Mouse (Mus musculus): ENCODE measurements around the gene Nsl1. TPM values are rescaled to one million over a fixed set of nuclear protein-coding genes. Genes with fewer than 3 reads are reported as not detected.
A peak's percentile ranks its signal among the peaks of the same experiment; 100 is the strongest.
"Not testable (repeated sequence)": the region's sequence is repeated elsewhere in the genome, so short reads cannot be mapped to it uniquely, and the experiment has no call there.

The Nsl1 gene
- polyA plus RNA-seq, 1 experiment from 2014 or later = 5.7 TPM

- TF ChIP-seq CTCF (IDR thresholded peaks at IDR 0.05; ENCODE audit: low read depth) (no peak), EP300 (IDR thresholded peaks at IDR 0.05; ENCODE audit: low read depth) (no peak)
- H3K9ac ChIP-seq (replicated peaks) = peak overlapping the region; percentile 84
- H3K4me3 ChIP-seq (ENCODE audit: low read depth, low read length) = peak overlapping the region; percentile 76
- H3K4me2 ChIP-seq (ENCODE audit: low read depth, low read length) = peak overlapping the region; percentile 100
- DNase-seq = peak; percentile 47
- ATAC-seq = peak; percentile 37
- 4% methylated on average over 67 of the region's 69 CpGs for WGBS (ENCODE audit: insufficient replicate concordance)
- H3K27ac ChIP-seq (ENCODE audit: low read depth) = peak overlapping the region; percentile 77
- H3K36me3 ChIP-seq (replicated peaks; ENCODE audit: insufficient read depth, low read length) = 0 out of 2 replicates have a peak, but pooled peaks cover 2% of the 10 kb centered on the region
- H3K4me1 ChIP-seq (ENCODE audit: insufficient read depth) = peaks cover 14% of the 10 kb centered on the region
- no peaks in the 10 kb centered on the region for H3K9me3 ChIP-seq (ENCODE audit: low read length)
- H3K27me3 ChIP-seq (ENCODE audit: insufficient read depth, low read length) = no peaks in the 10 kb centered on the region
Measured at GRCm38 (mm10) chr1:191025016-191026012, 37.5 kb upstream of the Nsl1 start.

GRCm38 (mm10) chr1:191026021-191026713 is 36.6 kb upstream of the Nsl1 start, which contains the start of gene Flvcr1:
Flvcr1 (minus strand) TSS chr1:191026158.
- Histone ChIP-seq H3K27ac (ENCODE audit: low read depth) (peak within 1 kb of the TSS; percentile 77), H3K4me1 (ENCODE audit: insufficient read depth) (peaks cover 14% of the 10 kb centered on the region), H3K4me2 (ENCODE audit: low read depth, low read length) (peak within 1 kb of the TSS; percentile 100), H3K36me3 (replicated peaks; ENCODE audit: insufficient read depth, low read length) (0 out of 2 replicates have a peak, but pooled peaks cover 2% of the 10 kb centered on the region), H3K4me3 (ENCODE audit: low read depth, low read length) (peak within 1 kb of the TSS; percentile 76), H3K27me3 (ENCODE audit: insufficient read depth, low read length) (no peaks in the 10 kb centered on the region), H3K9me3 (ENCODE audit: low read length) (no peaks in the 10 kb centered on the region), H3K9ac (replicated peaks) (peak within 1 kb of the TSS; percentile 84)
- peak; percentile 99 for ATAC-seq
- peak; percentile 98 for DNase-seq
- WGBS (ENCODE audit: insufficient replicate concordance) = under 1% methylated on average over 49 of the region's 50 CpGs
- TF ChIP-seq CTCF (IDR thresholded peaks at IDR 0.05; ENCODE audit: low read depth) (peak; percentile 44), EP300 (IDR thresholded peaks at IDR 0.05; ENCODE audit: low read depth) (no peak)

GRCm38 (mm10) chr1:191030182-191030581 is 32.6 kb upstream of the Nsl1 start:
- peaks cover 9% of the 10 kb centered on the region for H3K4me1 ChIP-seq (ENCODE audit: insufficient read depth)
- H3K4me2 ChIP-seq (ENCODE audit: low read depth, low read length) = no peak overlapping the region
- H3K27ac ChIP-seq (ENCODE audit: low read depth) = no peak overlapping the region
- no peaks in the 10 kb centered on the region for H3K9me3 ChIP-seq (ENCODE audit: low read length)
- H3K36me3 ChIP-seq (replicated peaks; ENCODE audit: insufficient read depth, low read length) = no peaks in the 10 kb centered on the region
- H3K9ac ChIP-seq (replicated peaks) = no peak overlapping the region
- 68% methylated on average over 10 of the region's 10 CpGs for WGBS (ENCODE audit: insufficient replicate concordance)
- H3K27me3 ChIP-seq (ENCODE audit: insufficient read depth, low read length) = no peaks in the 10 kb centered on the region
- TF ChIP-seq CTCF (IDR thresholded peaks at IDR 0.05; ENCODE audit: low read depth) (no peak), EP300 (IDR thresholded peaks at IDR 0.05; ENCODE audit: low read depth) (no peak)
- H3K4me3 ChIP-seq (ENCODE audit: low read depth, low read length) = no peak overlapping the region
- no peak for ATAC-seq
- no peak for DNase-seq

GRCm38 (mm10) chr1:191030922-191031425 is 31.8 kb upstream of the Nsl1 start:
- H3K27me3 ChIP-seq (ENCODE audit: insufficient read depth, low read length); H3K4me3 ChIP-seq (ENCODE audit: low read depth, low read length); H3K36me3 ChIP-seq (replicated peaks; ENCODE audit: insufficient read depth, low read length); ATAC-seq; DNase-seq; H3K9ac ChIP-seq (replicated peaks); H3K4me2 ChIP-seq (ENCODE audit: low read depth, low read length); H3K4me1 ChIP-seq (ENCODE audit: insufficient read depth); H3K9me3 ChIP-seq (ENCODE audit: low read length); H3K27ac ChIP-seq (ENCODE audit: low read depth): not testable (repeated sequence)
- WGBS (ENCODE audit: insufficient replicate concordance) = 57% methylated on average over 6 of the region's 6 CpGs

GRCm38 (mm10) chr1:191035649-191036048 is 27.2 kb upstream of the Nsl1 start:
- Histone ChIP-seq H3K4me3 (ENCODE audit: low read depth, low read length) (no peak overlapping the region), H3K4me2 (ENCODE audit: low read depth, low read length) (no peak overlapping the region), H3K27ac (ENCODE audit: low read depth) (no peak overlapping the region), H3K9ac (replicated peaks) (no peak overlapping the region), H3K4me1 (ENCODE audit: insufficient read depth) (no peaks in the 10 kb centered on the region), H3K9me3 (ENCODE audit: low read length) (no peaks in the 10 kb centered on the region), H3K27me3 (ENCODE audit: insufficient read depth, low read length) (no peaks in the 10 kb centered on the region), H3K36me3 (replicated peaks; ENCODE audit: insufficient read depth, low read length) (no peaks in the 10 kb centered on the region)
- no peak for TF ChIP-seq EP300 (IDR thresholded peaks at IDR 0.05; ENCODE audit: low read depth)
- no peak for TF ChIP-seq CTCF (IDR thresholded peaks at IDR 0.05; ENCODE audit: low read depth)
- 43% methylated on average over 4 of the region's 4 CpGs for WGBS (ENCODE audit: insufficient replicate concordance)
- ATAC-seq (no peak), DNase-seq (no peak)

All from liver, postnatal 0 days (tissue).